Mouse (Mus musculus): ENCODE results near the gene Kat7. TPM values are rescaled to one million over a fixed set of nuclear protein-coding genes. Genes with fewer than 3 reads are reported as not detected.
A peak's percentile ranks its signal among the peaks of the same experiment; 100 is the strongest.

The Kat7 gene
- polyA plus RNA-seq, 1 experiment from 2014 or later: 31.2 TPM

- 52% methylated on average over 7 of the region's 7 CpGs for WGBS (ENCODE audit: insufficient replicate concordance)
- no peak overlapping the region for H3K27ac ChIP-seq (ENCODE audit: low read length)
- ATAC-seq (ENCODE audit: low read depth): no peak
Measured at GRCm38 (mm10) chr11:95245456-95245855, 64.6 kb downstream of the Kat7 start.

GRCm38 (mm10) chr11:95242653-95243052 is 67.4 kb downstream of the Kat7 start:
- Histone ChIP-seq H3K27me3 (ENCODE audit: control insufficient read depth, insufficient read depth, low read depth, low read length) (no peaks in the 10 kb centered on the region), H3K4me2 (ENCODE audit: low read depth, low read length) (no peak overlapping the region), H3K36me3 (ENCODE audit: control insufficient read depth, insufficient read depth) (no peaks in the 10 kb centered on the region), H3K4me1 (ENCODE audit: control insufficient read depth, low read depth, low read length) (no peaks in the 10 kb centered on the region), H3K9me3 (replicated peaks; ENCODE audit: control insufficient read depth, low read length) (no peaks in the 10 kb centered on the region), H3K27ac (ENCODE audit: low read length) (no peak overlapping the region), H3K4me3 (ENCODE audit: low read depth, low read length) (no peak overlapping the region), H3K9ac (ENCODE audit: low read depth, low read length) (no peak overlapping the region)
- 50% methylated on average over 6 of the region's 6 CpGs for WGBS (ENCODE audit: insufficient replicate concordance)
- no peak for ATAC-seq (ENCODE audit: low read depth)

More at GRCm38 (mm10) chr11:95245456-95245855, 64.6 kb downstream of the Kat7 start:
- H3K36me3 ChIP-seq (ENCODE audit: control insufficient read depth, insufficient read depth): no peaks in the 10 kb centered on the region
- H3K4me3 ChIP-seq (ENCODE audit: low read depth, low read length): no peak overlapping the region
- H3K4me1 ChIP-seq (ENCODE audit: control insufficient read depth, low read depth, low read length): no peaks in the 10 kb centered on the region
- no peaks in the 10 kb centered on the region for H3K9me3 ChIP-seq (replicated peaks; ENCODE audit: control insufficient read depth, low read length)
- no peak overlapping the region for H3K4me2 ChIP-seq (ENCODE audit: low read depth, low read length)
- H3K9ac ChIP-seq (ENCODE audit: low read depth, low read length): no peak overlapping the region
- H3K27me3 ChIP-seq (ENCODE audit: control insufficient read depth, insufficient read depth, low read depth, low read length): no peaks in the 10 kb centered on the region

- H3K36me3 ChIP-seq (ENCODE audit: control insufficient read depth, insufficient read depth): no peaks in the 10 kb centered on the region
- no peaks in the 10 kb centered on the region for H3K4me1 ChIP-seq (ENCODE audit: control insufficient read depth, low read depth, low read length)
- ATAC-seq (ENCODE audit: low read depth): no peak
- peaks cover 5% of the 10 kb centered on the region; the same call in 1 of the 2 replicates for H3K27me3 ChIP-seq (ENCODE audit: control insufficient read depth, insufficient read depth, low read depth, low read length)
- H3K4me2 ChIP-seq (ENCODE audit: low read depth, low read length): no peak overlapping the region
- no peak overlapping the region for H3K27ac ChIP-seq (ENCODE audit: low read length)
- no peak overlapping the region for H3K9ac ChIP-seq (ENCODE audit: low read depth, low read length)
- no peaks in the 10 kb centered on the region for H3K9me3 ChIP-seq (replicated peaks; ENCODE audit: control insufficient read depth, low read length)
- no peak overlapping the region for H3K4me3 ChIP-seq (ENCODE audit: low read depth, low read length)
- 42% methylated on average over 6 of the region's 6 CpGs for WGBS (ENCODE audit: insufficient replicate concordance)
Measured at GRCm38 (mm10) chr11:95238477-95238876, 71.6 kb downstream of the Kat7 start.

- ATAC-seq (ENCODE audit: low read depth): no peak
- no peaks in the 10 kb centered on the region for H3K4me1 ChIP-seq (ENCODE audit: control insufficient read depth, low read depth, low read length)
- H3K27me3 ChIP-seq (ENCODE audit: control insufficient read depth, insufficient read depth, low read depth, low read length): peaks cover 5% of the 10 kb centered on the region; the same call in 1 of the 2 replicates
Measured at GRCm38 (mm10) chr11:95232329-95232696, 77.7 kb downstream of the Kat7 start.

GRCm38 (mm10) chr11:95231688-95232328 is 78.2 kb downstream of the Kat7 start:
- 11% methylated on average over 24 of the region's 24 CpGs for WGBS (ENCODE audit: insufficient replicate concordance)
- Histone ChIP-seq H3K9ac (ENCODE audit: low read depth, low read length) (no peak overlapping the region), H3K27me3 (ENCODE audit: control insufficient read depth, insufficient read depth, low read depth, low read length) (peaks cover 5% of the 10 kb centered on the region; the same call in 1 of the 2 replicates), H3K27ac (ENCODE audit: low read length) (no peak overlapping the region), H3K9me3 (replicated peaks; ENCODE audit: control insufficient read depth, low read length) (no peaks in the 10 kb centered on the region), H3K36me3 (ENCODE audit: control insufficient read depth, insufficient read depth) (no peaks in the 10 kb centered on the region), H3K4me3 (ENCODE audit: low read depth, low read length) (no peak overlapping the region), H3K4me2 (ENCODE audit: low read depth, low read length) (peak overlapping the region; percentile 21; the same call in 1 of the 2 replicates), H3K4me1 (ENCODE audit: control insufficient read depth, low read depth, low read length) (no peaks in the 10 kb centered on the region)
- ATAC-seq (ENCODE audit: low read depth): peak; percentile 48; the same call in 1 of the 2 replicates

More at GRCm38 (mm10) chr11:95232329-95232696, 77.7 kb downstream of the Kat7 start:
- Histone ChIP-seq H3K9ac (ENCODE audit: low read depth, low read length) (no peak overlapping the region), H3K36me3 (ENCODE audit: control insufficient read depth, insufficient read depth) (no peaks in the 10 kb centered on the region), H3K4me2 (ENCODE audit: low read depth, low read length) (no peak overlapping the region), H3K9me3 (replicated peaks; ENCODE audit: control insufficient read depth, low read length) (no peaks in the 10 kb centered on the region), H3K4me3 (ENCODE audit: low read depth, low read length) (no peak overlapping the region), H3K27ac (ENCODE audit: low read length) (no peak overlapping the region)
- 14% methylated on average over 6 of the region's 6 CpGs for WGBS (ENCODE audit: insufficient replicate concordance)

GRCm38 (mm10) chr11:95227467-95227866 is 82.6 kb downstream of the Kat7 start:
- Histone ChIP-seq H3K4me2 (ENCODE audit: low read depth, low read length) (no peak overlapping the region), H3K9me3 (replicated peaks; ENCODE audit: control insufficient read depth, low read length) (no peaks in the 10 kb centered on the region), H3K9ac (ENCODE audit: low read depth, low read length) (no peak overlapping the region), H3K4me1 (ENCODE audit: control insufficient read depth, low read depth, low read length) (peaks cover 2% of the 10 kb centered on the region), H3K27ac (ENCODE audit: low read length) (no peak overlapping the region), H3K27me3 (ENCODE audit: control insufficient read depth, insufficient read depth, low read depth, low read length) (peaks cover 30% of the 10 kb centered on the region), H3K4me3 (ENCODE audit: low read depth, low read length) (no peak overlapping the region), H3K36me3 (ENCODE audit: control insufficient read depth, insufficient read depth) (no peaks in the 10 kb centered on the region)
- ATAC-seq (ENCODE audit: low read depth): no peak
- WGBS (ENCODE audit: insufficient replicate concordance): 47% methylated on average over 5 of the region's 5 CpGs

- peaks cover 34% of the 10 kb centered on the region for H3K27me3 ChIP-seq (ENCODE audit: control insufficient read depth, insufficient read depth, low read depth, low read length)
- H3K27ac ChIP-seq (ENCODE audit: low read length): no peak overlapping the region
Measured at GRCm38 (mm10) chr11:95225448-95225847, 84.6 kb downstream of the Kat7 start.

More at GRCm38 (mm10) chr11:95225448-95225847, 84.6 kb downstream of the Kat7 start:
- no peaks in the 10 kb centered on the region for H3K36me3 ChIP-seq (ENCODE audit: control insufficient read depth, insufficient read depth)
- ATAC-seq (ENCODE audit: low read depth): no peak
- no peaks in the 10 kb centered on the region for H3K9me3 ChIP-seq (replicated peaks; ENCODE audit: control insufficient read depth, low read length)
- H3K9ac ChIP-seq (ENCODE audit: low read depth, low read length): no peak overlapping the region
- H3K4me1 ChIP-seq (ENCODE audit: control insufficient read depth, low read depth, low read length): peaks cover 2% of the 10 kb centered on the region
- 34% methylated on average over 7 of the region's 7 CpGs for WGBS (ENCODE audit: insufficient replicate concordance)
- H3K4me3 ChIP-seq (ENCODE audit: low read depth, low read length): no peak overlapping the region
- no peak overlapping the region for H3K4me2 ChIP-seq (ENCODE audit: low read depth, low read length)

Other genes starting within 250 kb of the Kat7 start
- gene Itga3, start 233.4 kb downstream of the Kat7 start, polyA plus RNA-seq (2015; fragmentation: Nextera tagmentation; extraction: Ambion mirVana): 1.7 and 2.2 TPM in 2 replicates
- not detected in 2 replicates for gene Dlx3, start 190.1 kb downstream of the Kat7 start, polyA plus RNA-seq (2015; fragmentation: Nextera tagmentation; extraction: Ambion mirVana)
- 0.07 and 0.13 TPM in 2 replicates for gene Dlx4, start 164.0 kb downstream of the Kat7 start, polyA plus RNA-seq (2015; fragmentation: Nextera tagmentation; extraction: Ambion mirVana)
- not detected in 2 replicates for gene Tac4, start 48.7 kb downstream of the Kat7 start, polyA plus RNA-seq (2015; fragmentation: Nextera tagmentation; extraction: Ambion mirVana)
- 73.5 and 81.3 TPM in 2 replicates for gene Fam117a, start 26.8 kb upstream of the Kat7 start, polyA plus RNA-seq (2015; fragmentation: Nextera tagmentation; extraction: Ambion mirVana)
- gene Slc35b1, start 74.4 kb upstream of the Kat7 start, polyA plus RNA-seq (2015; fragmentation: Nextera tagmentation; extraction: Ambion mirVana): 37.7 and 40.5 TPM in 2 replicates
- 72.5 and 76.0 TPM in 2 replicates for gene Spop, start 103.8 kb upstream of the Kat7 start, polyA plus RNA-seq (2015; fragmentation: Nextera tagmentation; extraction: Ambion mirVana)
- not detected in 2 replicates for gene Nxph3, start 204.3 kb upstream of the Kat7 start, polyA plus RNA-seq (2015; fragmentation: Nextera tagmentation; extraction: Ambion mirVana)